Mouse (Mus musculus) stomach, embryonic 15.5 days (tissue): ENCODE results near the gene Hnrnpc. TPM values are rescaled to one million over a fixed set of nuclear protein-coding genes. Genes with fewer than 3 reads are reported as not detected.

Experiments
- polyA plus RNA-seq: library from polyadenylated mRNA; unstranded; fragments of >200 nt; fragmentation: Nextera tagmentation; extraction: Ambion mirVana; gene quantifications from 2 replicates; pipeline ENCODE4 v1.2.1, GENCODE M21; 2015

Hnrnpc gene
- polyA plus RNA-seq, 1 experiment from 2014 or later, result 597 TPM

Other genes with a start within 250 kb of the Hnrnpc start
- 50.7 and 57.7 TPM in 2 replicates for gene Mettl17, start 219.2 kb downstream of the Hnrnpc start, polyA plus RNA-seq
- gene Slc39a2, start 211.1 kb downstream of the Hnrnpc start, polyA plus RNA-seq, result 0.73 and 0.98 TPM in 2 replicates
- gene Ndrg2, start 189.9 kb downstream of the Hnrnpc start, polyA plus RNA-seq, result 73.7 and 81.7 TPM in 2 replicates
- gene Tppp2, start 185.6 kb downstream of the Hnrnpc start, polyA plus RNA-seq, result not detected in 2 replicates
- gene Rnase13, start 181.3 kb downstream of the Hnrnpc start, polyA plus RNA-seq, result not detected in 2 replicates
- gene Arhgef40, start 119.3 kb downstream of the Hnrnpc start, polyA plus RNA-seq, result 85.7 and 102 TPM in 2 replicates
- gene Tmem253, start 88.4 kb downstream of the Hnrnpc start, polyA plus RNA-seq, result 10.1 and 14.2 TPM in 2 replicates
- 30.8 and 32.9 TPM in 2 replicates for gene Zfp219, start 83.3 kb downstream of the Hnrnpc start, polyA plus RNA-seq
- not detected in 2 replicates for gene Olfr221, start 61.6 kb downstream of the Hnrnpc start, polyA plus RNA-seq
- gene Rpgrip1, start 6.7 kb upstream of the Hnrnpc start, polyA plus RNA-seq, result 56.4 and 59.0 TPM in 2 replicates
- gene Supt16, start 93.4 kb upstream of the Hnrnpc start, polyA plus RNA-seq, result 54.6 and 58.7 TPM in 2 replicates
- 28.7 and 30.6 TPM in 2 replicates for gene Chd8, start 153.8 kb upstream of the Hnrnpc start, polyA plus RNA-seq
- gene Tox4, start 175.1 kb upstream of the Hnrnpc start, polyA plus RNA-seq, result 35.5 and 43.1 TPM in 2 replicates
- 17.3 and 17.4 TPM in 2 replicates for gene Rab2b, start 175.5 kb upstream of the Hnrnpc start, polyA plus RNA-seq
- gene Mettl3, start 201.1 kb upstream of the Hnrnpc start, polyA plus RNA-seq, result 44.3 and 45.0 TPM in 2 replicates
- 10.1 and 10.8 TPM in 2 replicates for gene Sall2, start 224.7 kb upstream of the Hnrnpc start, polyA plus RNA-seq